Mouse (Mus musculus) small intestine, adult 2 months (tissue): ENCODE results near the gene Rreb1.

Experiments
- CTCF ChIP-seq: fragments of 200-500 bp; IDR thresholded peaks from 2 replicates; pipeline ENCODE4 v1.5.1; 2012; ENCODE audit warnings: low read depth, mild to moderate bottlenecking, control low read depth, inconsistent platforms, low read length, moderate library complexity, mixed read lengths; ENCODE audit not compliant: insufficient replicate concordance, insufficient read length; ENCODE audit errors: extremely low read depth
- POLR2A ChIP-seq: fragments of 200-500 bp; IDR thresholded peaks from 2 replicates; pipeline ENCODE4 v1.6.1; 2012; ENCODE audit warnings: low read depth, mild to moderate bottlenecking, control low read depth, inconsistent platforms, low read length, moderate library complexity

GRCm38 (mm10) chr13:37864697-37865096 lies 86.5 kb downstream of the Rreb1 start:
- TF ChIP-seq CTCF, result no peak
- TF ChIP-seq POLR2A, result no peak
